Mouse (Mus musculus) bone marrow macrophage, adult 2 months (primary cell): ENCODE measurements around the gene Sult1b1.

ENCODE experiments used
- CTCF ChIP-seq: IDR thresholded peaks from 2 replicates; pipeline ENCODE4 v1.5.1; 2012; ENCODE audit warnings: low read depth, mild to moderate bottlenecking, low read length, moderate library complexity
- POLR2A ChIP-seq: IDR thresholded peaks from 2 replicates; pipeline ENCODE4 v1.6.1; 2012; ENCODE audit warnings: mild to moderate bottlenecking, low read depth, low read length, borderline replicate concordance

- no peak for TF ChIP-seq CTCF
- TF ChIP-seq POLR2A: no peak
Observed at GRCm38 (mm10) chr5:87535994-87536644, 1.9 kb downstream of the Sult1b1 start.
